Mouse (Mus musculus): ENCODE data around the gene Maml3. TPM values are rescaled to one million over a fixed set of nuclear protein-coding genes. Genes with fewer than 3 reads are reported as not detected.
A peak's percentile ranks its signal among the peaks of the same experiment; 100 is the strongest.

Gene Maml3
- polyA plus RNA-seq, 1 experiment from 2014 or later = 3.6 TPM

DNA sequence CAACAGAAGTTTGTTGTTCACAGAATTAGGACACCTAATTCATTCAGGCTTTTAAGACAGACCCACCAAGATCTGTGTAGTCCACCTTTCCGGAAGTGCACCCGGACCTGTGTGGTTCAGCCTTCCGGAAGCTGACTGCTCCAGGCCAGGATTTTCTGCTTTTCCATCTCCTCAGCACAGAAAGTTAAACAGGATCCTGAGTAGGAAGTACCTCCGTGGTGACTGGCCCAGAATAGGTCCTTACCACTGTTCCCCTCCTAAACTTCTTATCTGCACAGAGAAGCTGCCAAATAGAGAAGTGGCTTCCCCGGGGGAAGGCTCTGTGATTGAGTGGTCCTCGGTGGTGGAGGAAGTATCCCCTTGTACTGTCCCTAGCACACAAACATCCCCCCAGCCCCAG, 442.3 kb downstream of the Maml3 start:
- WGBS = 50% methylated on average over 6 of the region's 6 CpGs
- no peak overlapping the region for H3K9ac ChIP-seq (ENCODE audit: low read depth, low read length)
- peak overlapping the region; percentile 4 for H3K4me2 ChIP-seq (ENCODE audit: low read depth, low read length)
- H3K27me3 ChIP-seq (replicated peaks; ENCODE audit: control insufficient read depth, insufficient read depth, low read length) = no peaks in the 10 kb centered on the region
- no peaks in the 10 kb centered on the region for H3K36me3 ChIP-seq (ENCODE audit: control insufficient read depth, insufficient read depth, low read length)
- no peak overlapping the region for H3K27ac ChIP-seq (ENCODE audit: low read length)
- no peak for ATAC-seq
- H3K4me3 ChIP-seq (ENCODE audit: low read length) = no peak overlapping the region
- peaks cover 20% of the 10 kb centered on the region for H3K4me1 ChIP-seq (ENCODE audit: control insufficient read depth, insufficient read depth, low read length)
- H3K9me3 ChIP-seq (ENCODE audit: control insufficient read depth, low read length) = no peaks in the 10 kb centered on the region

DNA sequence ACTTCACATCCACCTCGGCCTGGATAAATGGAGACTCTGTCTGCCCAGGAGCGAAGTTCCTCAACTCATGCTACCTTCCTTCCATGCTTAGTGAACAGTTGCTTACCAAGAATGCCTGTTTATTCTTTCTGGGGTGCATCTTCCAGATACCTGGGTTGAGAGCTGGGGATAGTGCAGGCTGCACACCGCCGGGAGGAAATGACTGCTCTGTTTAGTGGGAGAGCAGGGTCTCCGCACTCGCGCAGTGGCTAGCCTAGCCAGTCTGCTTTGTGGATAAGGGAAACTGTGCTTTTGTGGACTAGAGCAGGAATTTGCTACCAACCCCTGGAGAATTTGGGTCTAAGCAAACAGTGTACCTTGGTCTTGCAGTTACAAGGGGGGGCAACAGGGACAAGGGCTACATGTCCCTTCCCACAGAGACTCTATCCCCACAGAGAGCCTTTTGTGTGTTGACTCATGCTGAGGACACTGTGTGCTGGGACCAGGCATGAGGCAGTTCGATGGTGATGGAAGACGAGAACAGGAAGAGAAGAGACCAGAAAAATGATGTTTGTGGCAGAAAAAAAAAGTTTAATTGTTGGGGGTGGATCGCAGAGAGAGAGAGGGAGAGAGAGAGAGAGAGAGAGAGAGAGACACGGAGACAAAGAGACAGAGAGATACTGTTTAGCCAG, 442.9 kb downstream of the Maml3 start:
- Histone ChIP-seq H3K9ac (ENCODE audit: low read depth, low read length) (peak overlapping the region; percentile 55), H3K4me2 (ENCODE audit: low read depth, low read length) (peak overlapping the region; percentile 42), H3K4me3 (ENCODE audit: low read length) (peak overlapping the region; percentile 33), H3K4me1 (ENCODE audit: control insufficient read depth, insufficient read depth, low read length) (peaks cover 20% of the 10 kb centered on the region), H3K36me3 (ENCODE audit: control insufficient read depth, insufficient read depth, low read length) (no peaks in the 10 kb centered on the region), H3K9me3 (ENCODE audit: control insufficient read depth, low read length) (no peaks in the 10 kb centered on the region), H3K27ac (ENCODE audit: low read length) (peak overlapping the region; percentile 17; the same call in 1 of the 2 replicates), H3K27me3 (replicated peaks; ENCODE audit: control insufficient read depth, insufficient read depth, low read length) (no peaks in the 10 kb centered on the region)
- ATAC-seq = no peak
- WGBS = 63% methylated on average over 11 of the region's 11 CpGs

DNA sequence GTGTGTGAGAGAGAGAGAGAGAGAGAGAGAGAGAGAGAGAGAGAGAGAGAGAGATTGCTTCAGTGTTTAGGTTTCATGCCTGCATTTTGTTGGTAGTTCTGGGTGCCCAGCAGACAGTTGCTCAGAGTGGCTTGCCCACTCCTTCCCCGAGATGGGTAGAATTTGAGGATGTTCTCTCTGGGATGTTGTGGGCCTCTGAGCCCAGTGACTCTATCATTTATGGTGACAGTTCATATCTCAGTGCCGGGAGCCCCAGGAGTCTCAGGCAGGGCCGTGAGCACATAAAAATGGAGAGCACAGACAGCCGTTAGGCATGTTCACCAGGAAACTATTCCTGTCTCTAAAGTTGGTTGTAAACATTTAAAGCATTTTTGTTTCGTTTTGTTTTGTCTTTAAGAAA, 443.5 kb downstream of the Maml3 start:
- Histone ChIP-seq H3K9me3 (ENCODE audit: control insufficient read depth, low read length) (no peaks in the 10 kb centered on the region), H3K4me2 (ENCODE audit: low read depth, low read length) (peak overlapping the region; percentile 42), H3K36me3 (ENCODE audit: control insufficient read depth, insufficient read depth, low read length) (no peaks in the 10 kb centered on the region), H3K9ac (ENCODE audit: low read depth, low read length) (peak overlapping the region; percentile 55), H3K27me3 (replicated peaks; ENCODE audit: control insufficient read depth, insufficient read depth, low read length) (no peaks in the 10 kb centered on the region), H3K4me1 (ENCODE audit: control insufficient read depth, insufficient read depth, low read length) (peaks cover 20% of the 10 kb centered on the region), H3K27ac (ENCODE audit: low read length) (peak overlapping the region; percentile 79), H3K4me3 (ENCODE audit: low read length) (peak overlapping the region; percentile 33)
- ATAC-seq = peak; percentile 34; the same call in 1 of the 2 replicates
- WGBS = 31% methylated on average over 5 of the region's 5 CpGs

DNA sequence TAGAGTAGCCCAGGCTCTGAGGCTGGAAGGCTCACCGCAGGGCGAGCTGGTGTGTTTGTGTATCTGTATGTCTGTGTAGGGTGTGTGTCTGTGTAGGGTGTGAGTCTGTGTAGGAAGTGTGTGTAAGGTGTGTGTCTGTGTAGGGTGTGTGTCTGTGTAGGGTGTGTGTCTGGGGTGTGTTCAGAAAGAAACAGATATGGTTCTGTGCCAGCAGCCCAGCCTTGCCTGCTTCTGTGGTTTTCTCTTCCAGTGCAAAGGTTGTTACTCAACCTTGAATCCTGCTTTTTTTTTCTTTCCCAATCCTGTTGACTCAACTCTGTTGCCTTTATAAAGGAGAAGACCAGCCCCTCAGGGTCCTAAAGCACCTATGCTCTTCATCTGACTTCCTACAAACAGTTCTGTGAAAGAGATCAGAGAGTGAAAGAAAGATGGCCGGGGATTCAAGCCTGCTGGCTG, 444.0 kb downstream of the Maml3 start:
- no peaks in the 10 kb centered on the region for H3K36me3 ChIP-seq (ENCODE audit: control insufficient read depth, insufficient read depth, low read length)
- peak overlapping the region; percentile 42 for H3K4me2 ChIP-seq (ENCODE audit: low read depth, low read length)
- no peaks in the 10 kb centered on the region for H3K9me3 ChIP-seq (ENCODE audit: control insufficient read depth, low read length)
- H3K9ac ChIP-seq (ENCODE audit: low read depth, low read length) = peak overlapping the region; percentile 55
- no peaks in the 10 kb centered on the region for H3K27me3 ChIP-seq (replicated peaks; ENCODE audit: control insufficient read depth, insufficient read depth, low read length)
- 71% methylated on average over 3 of the region's 3 CpGs for WGBS
- H3K4me1 ChIP-seq (ENCODE audit: control insufficient read depth, insufficient read depth, low read length) = peaks cover 20% of the 10 kb centered on the region
- peak overlapping the region; percentile 33; the same call in 1 of the 2 replicates for H3K4me3 ChIP-seq (ENCODE audit: low read length)
- ATAC-seq = peak; percentile 80
- H3K27ac ChIP-seq (ENCODE audit: low read length) = peak overlapping the region; percentile 79

DNA sequence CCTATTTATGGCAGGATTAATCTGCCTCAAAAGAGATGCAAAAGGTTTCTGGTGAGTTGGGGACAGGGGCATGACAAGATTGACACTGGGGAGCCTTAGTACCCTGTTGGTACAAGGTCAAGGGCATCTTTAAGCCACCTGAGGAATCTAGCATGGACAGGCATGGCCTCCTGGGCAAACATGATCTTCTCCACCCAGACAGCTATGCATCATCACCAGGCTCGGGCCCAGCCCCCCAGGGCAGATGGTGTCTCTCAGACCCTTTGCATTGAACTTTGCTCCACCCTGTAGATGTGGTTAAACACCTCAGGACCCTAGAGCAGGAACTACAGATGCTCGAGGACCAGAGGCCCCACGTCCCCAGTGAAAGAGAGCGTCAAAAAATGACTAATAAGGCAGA, 444.8 kb downstream of the Maml3 start, which contains the start of gene Mgst2:
TSS of gene Mgst2 (plus strand) at position 301 of the 400 bp plus-strand sequence.
- H3K9me3 ChIP-seq (ENCODE audit: control insufficient read depth, low read length) = no peaks in the 10 kb centered on the region
- H3K36me3 ChIP-seq (ENCODE audit: control insufficient read depth, insufficient read depth, low read length) = no peaks in the 10 kb centered on the region
- H3K4me1 ChIP-seq (ENCODE audit: control insufficient read depth, insufficient read depth, low read length) = peaks cover 20% of the 10 kb centered on the region
- peak within 1 kb of the TSS; percentile 33 for H3K4me3 ChIP-seq (ENCODE audit: low read length)
- H3K4me2 ChIP-seq (ENCODE audit: low read depth, low read length) = peak within 1 kb of the TSS; percentile 42
- peak within 1 kb of the TSS; percentile 79 for H3K27ac ChIP-seq (ENCODE audit: low read length)
- peak; percentile 19; the same call in 1 of the 2 replicates for ATAC-seq
- H3K27me3 ChIP-seq (replicated peaks; ENCODE audit: control insufficient read depth, insufficient read depth, low read length) = no peaks in the 10 kb centered on the region
- WGBS = 41% methylated on average over 4 of the region's 4 CpGs
- H3K9ac ChIP-seq (ENCODE audit: low read depth, low read length) = peak within 1 kb of the TSS; percentile 55

DNA sequence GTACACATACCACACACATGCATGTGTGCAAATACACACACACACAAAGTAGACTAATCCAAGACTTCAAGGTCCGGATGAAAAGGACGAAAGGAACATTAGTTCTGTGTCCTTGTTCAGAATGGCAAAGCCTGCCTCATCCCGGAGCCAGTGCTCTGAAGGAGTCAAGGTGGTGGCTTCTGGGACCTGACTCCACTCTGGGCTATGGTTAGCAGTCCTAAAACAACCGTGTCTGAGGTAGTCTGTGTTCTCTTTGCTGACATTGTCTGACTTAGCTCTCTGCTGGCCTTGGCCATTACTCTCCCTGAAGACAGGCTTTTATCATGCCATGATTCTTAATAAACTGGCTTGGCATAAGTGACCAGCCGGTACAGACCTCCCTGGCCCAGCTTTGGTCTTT, 445.5 kb downstream of the Maml3 start:
- WGBS = 86% methylated on average over 5 of the region's 5 CpGs
- Histone ChIP-seq H3K4me3 (ENCODE audit: low read length) (no peak overlapping the region), H3K27me3 (replicated peaks; ENCODE audit: control insufficient read depth, insufficient read depth, low read length) (no peaks in the 10 kb centered on the region), H3K27ac (ENCODE audit: low read length) (no peak overlapping the region), H3K36me3 (ENCODE audit: control insufficient read depth, insufficient read depth, low read length) (no peaks in the 10 kb centered on the region), H3K4me1 (ENCODE audit: control insufficient read depth, insufficient read depth, low read length) (peaks cover 20% of the 10 kb centered on the region), H3K4me2 (ENCODE audit: low read depth, low read length) (no peak overlapping the region), H3K9ac (ENCODE audit: low read depth, low read length) (no peak overlapping the region), H3K9me3 (ENCODE audit: control insufficient read depth, low read length) (no peaks in the 10 kb centered on the region)
- ATAC-seq = no peak

DNA sequence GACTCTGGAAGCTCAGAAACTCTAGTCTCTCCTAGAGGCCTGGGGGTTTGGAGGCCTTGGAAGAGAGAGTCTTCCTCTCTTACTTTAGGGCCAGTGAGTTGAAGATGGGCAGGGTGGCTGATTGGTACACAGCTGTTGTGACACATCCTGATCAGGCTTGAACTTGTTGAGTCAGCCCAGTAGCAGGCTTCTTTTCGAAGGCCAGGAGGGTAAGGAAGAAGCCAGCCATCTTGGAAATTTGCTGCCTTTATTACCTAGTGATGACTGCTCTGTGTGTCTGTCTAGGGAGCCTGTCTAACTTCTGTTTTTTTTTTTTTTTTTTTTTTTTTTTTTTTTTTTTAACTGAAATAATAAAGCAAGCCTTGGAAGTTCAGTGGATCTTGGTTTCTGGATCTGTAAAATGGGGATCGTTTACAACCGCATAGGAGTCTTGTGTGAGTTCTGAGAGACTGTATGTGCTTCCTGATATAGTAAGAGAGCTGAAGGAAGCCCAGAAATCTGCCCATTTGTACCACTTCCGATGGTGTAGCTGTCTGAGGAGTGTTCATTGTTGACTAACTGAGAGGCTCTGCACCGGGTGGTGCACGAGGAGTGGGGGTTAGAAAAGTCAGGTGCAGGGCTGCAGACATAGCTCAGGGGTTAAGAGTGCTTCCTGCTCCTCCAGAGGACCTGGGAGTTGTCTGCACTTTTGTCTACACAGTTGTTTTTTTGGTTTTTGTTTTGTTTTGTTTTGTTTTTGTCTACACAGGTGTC, 450.4 kb downstream of the Maml3 start:
- no peaks in the 10 kb centered on the region for H3K27me3 ChIP-seq (replicated peaks; ENCODE audit: control insufficient read depth, insufficient read depth, low read length)
- no peaks in the 10 kb centered on the region for H3K36me3 ChIP-seq (ENCODE audit: control insufficient read depth, insufficient read depth, low read length)
- H3K4me2 ChIP-seq (ENCODE audit: low read depth, low read length) = no peak overlapping the region
- no peaks in the 10 kb centered on the region for H3K9me3 ChIP-seq (ENCODE audit: control insufficient read depth, low read length)
- H3K9ac ChIP-seq (ENCODE audit: low read depth, low read length) = no peak overlapping the region
- WGBS = 71% methylated on average over 6 of the region's 6 CpGs
- H3K4me1 ChIP-seq (ENCODE audit: control insufficient read depth, insufficient read depth, low read length) = peaks cover 12% of the 10 kb centered on the region
- H3K4me3 ChIP-seq (ENCODE audit: low read length) = no peak overlapping the region
- no peak for ATAC-seq
- no peak overlapping the region for H3K27ac ChIP-seq (ENCODE audit: low read length)

DNA sequence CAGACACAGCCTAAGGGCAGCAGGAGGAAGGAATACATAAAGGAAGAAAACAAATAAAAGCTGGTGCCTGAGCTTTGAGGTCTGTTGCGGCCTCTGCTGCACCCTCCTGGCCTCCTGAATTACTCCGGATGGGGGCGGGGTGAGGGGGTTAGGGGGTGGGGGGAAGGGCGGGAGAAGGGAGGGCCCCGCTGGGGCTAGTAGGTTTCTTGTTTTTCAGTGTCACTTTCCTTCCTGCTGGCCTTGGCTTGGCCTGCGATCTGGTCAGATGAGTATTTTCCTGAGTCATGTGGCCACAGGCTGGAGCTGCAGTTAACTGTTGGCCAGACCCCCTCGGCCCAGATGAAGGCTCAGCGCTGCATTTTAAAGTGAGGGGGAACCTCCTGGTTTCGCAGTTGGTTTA, 452.2 kb downstream of the Maml3 start:
- 3% methylated on average over 9 of the region's 9 CpGs for WGBS
- H3K4me2 ChIP-seq (ENCODE audit: low read depth, low read length) = peak overlapping the region; percentile 41
- no peaks in the 10 kb centered on the region for H3K27me3 ChIP-seq (replicated peaks; ENCODE audit: control insufficient read depth, insufficient read depth, low read length)
- H3K4me3 ChIP-seq (ENCODE audit: low read length) = peak overlapping the region; percentile 17
- peak overlapping the region; percentile 34 for H3K27ac ChIP-seq (ENCODE audit: low read length)
- ATAC-seq = peak; percentile 66
- no peaks in the 10 kb centered on the region for H3K9me3 ChIP-seq (ENCODE audit: control insufficient read depth, low read length)
- H3K9ac ChIP-seq (ENCODE audit: low read depth, low read length) = peak overlapping the region; percentile 56
- no peaks in the 10 kb centered on the region for H3K36me3 ChIP-seq (ENCODE audit: control insufficient read depth, insufficient read depth, low read length)
- peaks cover 21% of the 10 kb centered on the region for H3K4me1 ChIP-seq (ENCODE audit: control insufficient read depth, insufficient read depth, low read length)

DNA sequence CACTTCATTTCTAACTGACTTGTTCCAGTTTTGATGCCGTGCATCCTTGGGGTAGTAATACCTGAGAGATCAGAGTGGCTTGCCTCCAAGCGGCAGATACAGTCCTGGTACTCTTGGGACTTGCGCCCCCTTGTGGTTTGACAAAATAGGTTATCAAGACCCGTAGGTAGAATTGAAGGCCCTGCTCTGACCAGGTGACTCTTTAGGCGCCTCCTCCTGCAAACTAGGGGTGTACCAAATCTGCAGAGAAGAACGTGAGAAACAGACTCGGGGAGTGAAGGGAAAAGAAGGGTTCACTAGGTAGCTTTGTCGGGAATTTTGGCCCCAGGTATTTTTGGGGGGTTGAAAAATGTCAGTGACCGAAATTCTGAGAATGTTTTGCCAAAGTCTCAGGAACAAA, 452.6 kb downstream of the Maml3 start:
- H3K9ac ChIP-seq (ENCODE audit: low read depth, low read length) = peak overlapping the region; percentile 56
- no peaks in the 10 kb centered on the region for H3K36me3 ChIP-seq (ENCODE audit: control insufficient read depth, insufficient read depth, low read length)
- ATAC-seq = peak; percentile 67
- no peaks in the 10 kb centered on the region for H3K27me3 ChIP-seq (replicated peaks; ENCODE audit: control insufficient read depth, insufficient read depth, low read length)
- peak overlapping the region; percentile 17; the same call in 1 of the 2 replicates for H3K4me3 ChIP-seq (ENCODE audit: low read length)
- WGBS = 2% methylated on average over 9 of the region's 9 CpGs
- H3K27ac ChIP-seq (ENCODE audit: low read length) = peak overlapping the region; percentile 34
- H3K4me2 ChIP-seq (ENCODE audit: low read depth, low read length) = peak overlapping the region; percentile 41
- H3K9me3 ChIP-seq (ENCODE audit: control insufficient read depth, low read length) = no peaks in the 10 kb centered on the region
- H3K4me1 ChIP-seq (ENCODE audit: control insufficient read depth, insufficient read depth, low read length) = peaks cover 21% of the 10 kb centered on the region

Data from intestine, embryonic 16.5 days (tissue).